In the genomic region with DNA sequence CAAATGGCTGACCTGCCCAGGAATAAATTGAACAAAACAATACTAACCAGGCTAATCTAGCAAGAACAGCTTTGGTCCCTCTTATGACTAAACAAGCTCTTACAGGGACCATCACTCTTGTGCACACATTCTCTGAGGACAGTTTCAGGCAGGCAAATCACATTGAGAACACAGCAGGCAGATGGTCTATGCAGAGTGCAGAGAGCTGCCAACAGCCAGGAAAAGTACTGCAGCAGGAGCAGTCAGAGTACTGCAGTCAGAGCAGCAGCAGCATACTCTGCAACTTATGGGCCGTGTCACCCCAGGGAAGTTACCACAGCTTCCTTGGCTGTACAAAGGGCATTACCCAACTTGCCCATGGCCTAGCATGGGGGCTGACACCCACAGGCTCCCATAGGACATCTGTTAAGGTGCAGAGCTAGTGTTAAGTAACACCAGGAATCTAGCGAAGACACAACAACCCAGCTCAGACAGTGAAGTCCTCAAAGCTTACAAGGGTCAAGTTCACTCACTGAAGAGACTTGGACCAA, we compare ENCODE assay signal across 21 mouse cellular contexts. TPM values are rescaled to one million over a fixed set of nuclear protein-coding genes. Genes with fewer than 3 reads are reported as not detected.
DNase-seq lines count a peak whose midpoint lies in the region; ATAC-seq and TF ChIP-seq lines count a peak whose summit lies in the region.
"Had no signal": no experiment of that assay in that cellular context is flagged by ENCODE, and none has a peak within 500 bp of the region (broad histone marks: within the 10 kb centered on the region; RNA-seq: fewer than 3 reads in every experiment).

No protein-coding gene starts in this region.

- DNase-seq in forebrain, postnatal 0 days = no peak
- no peak for DNase-seq in forebrain, embryonic 10.5 days (ENCODE audit: extremely low spot score, low spot score)
- peak; percentile 34 for DNase-seq in liver, adult 2 months (ENCODE audit: extremely low read depth, low read depth, low spot score)
- DNase-seq in liver = no peak
- peak; percentile 76 for DNase-seq in layer of hippocampus, adult 9-11 months
- no peak for DNase-seq in thymus, postnatal 14 days
- DNase-seq in spleen, postnatal 10 days (ENCODE audit: low spot score in 2 of 2) = no peak
- DNase-seq: adrenal gland, adult 2 months; cerebellum, adult 11-12 months; cerebellum, postnatal 36 days; kidney, postnatal 10 days; lung, adult 2 months; lung, postnatal 4 days; thymus, adult 18-20 months had no signal

- TF ChIP-seq CTCF in forebrain, postnatal 0 days (IDR thresholded peaks at IDR 0.05; ENCODE audit: low read depth) = no peak
- TF ChIP-seq CTCF in liver, adult 2 months (IDR thresholded peaks at IDR 0.05; ENCODE audit: low read depth, low read length) = no peak

- H3K9me3 ChIP-seq in forebrain, postnatal 0 days (ENCODE audit: low read length) = no peaks in the 10 kb centered on the region
- no peaks in the 10 kb centered on the region for H3K9me3 ChIP-seq in forebrain, embryonic 10.5 days
- H3K9me3 ChIP-seq in heart, embryonic 12.5 days (replicated peaks) = peaks cover 6% of the 10 kb centered on the region; the same call in 1 of the 2 replicates
- H3K9me3 ChIP-seq: forebrain, embryonic 15.5 days; intestine, embryonic 15.5 days; midbrain, embryonic 13.5 days had no signal

- H3K4me2 ChIP-seq in forebrain, postnatal 0 days (ENCODE audit: low read depth) = no peak overlapping the region
- no peak overlapping the region for H3K4me2 ChIP-seq in heart, embryonic 12.5 days
- H3K4me2 ChIP-seq: forebrain, embryonic 15.5 days; hindbrain, embryonic 14.5 days; intestine, embryonic 15.5 days; liver, embryonic 11.5 days; midbrain, embryonic 13.5 days had no signal

- no peak overlapping the region for H3K4me3 ChIP-seq in forebrain, postnatal 0 days (ENCODE audit: low read depth, low read length)
- no peak overlapping the region for H3K4me3 ChIP-seq in forebrain, embryonic 10.5 days
- no peak overlapping the region for H3K4me3 ChIP-seq in liver, adult 2 months (ENCODE audit: insufficient read depth, low read depth, low read length)
- no peak overlapping the region for H3K4me3 ChIP-seq in heart, embryonic 12.5 days
- H3K4me3 ChIP-seq: embryonic facial prominence, embryonic 10.5 days; forebrain, embryonic 15.5 days; intestine, embryonic 15.5 days; midbrain, embryonic 13.5 days had no signal

- no peak for TF ChIP-seq POLR2A in liver, adult 2 months (IDR thresholded peaks at IDR 0.05; ENCODE audit: extremely low read depth, insufficient read depth, low read length)

- no peak overlapping the region for H3K9ac ChIP-seq in forebrain, postnatal 0 days
- H3K9ac ChIP-seq in liver, adult 2 months (ENCODE audit: low read depth, low read length) = no peak overlapping the region
- H3K9ac ChIP-seq in heart, embryonic 12.5 days = no peak overlapping the region
- H3K9ac ChIP-seq: forebrain, embryonic 15.5 days; hindbrain, embryonic 14.5 days; intestine, embryonic 15.5 days; midbrain, embryonic 13.5 days had no signal

- H3K27ac ChIP-seq in forebrain, postnatal 0 days (ENCODE audit: low read depth, low read length) = no peak overlapping the region
- H3K27ac ChIP-seq in forebrain, embryonic 10.5 days = no peak overlapping the region
- H3K27ac ChIP-seq in liver, adult 2 months (replicated peaks; ENCODE audit: insufficient read depth, low read depth, low read length) = no peak overlapping the region
- H3K27ac ChIP-seq in heart, embryonic 12.5 days (ENCODE audit: poor library complexity, severe bottlenecking) = no peak overlapping the region
- H3K27ac ChIP-seq: embryonic facial prominence, embryonic 10.5 days; forebrain, embryonic 15.5 days; hindbrain, embryonic 14.5 days; intestine, embryonic 15.5 days; midbrain, embryonic 13.5 days had no signal

- peaks cover 46% of the 10 kb centered on the region for H3K36me3 ChIP-seq in forebrain, postnatal 0 days (ENCODE audit: insufficient read depth)
- H3K36me3 ChIP-seq in forebrain, embryonic 10.5 days (replicated peaks) = peaks cover 94% of the 10 kb centered on the region
- peaks cover 2% of the 10 kb centered on the region; the same call in 1 of the 2 replicates for H3K36me3 ChIP-seq in liver, adult 2 months (ENCODE audit: control insufficient read depth, insufficient read depth, low read length)
- peaks cover 23% of the 10 kb centered on the region for H3K36me3 ChIP-seq in heart, embryonic 12.5 days

- peak; percentile 36; the same call in 1 of the 2 replicates for ATAC-seq in forebrain, postnatal 0 days
- ATAC-seq in heart, embryonic 12.5 days (ENCODE audit: insufficient number of reproducible peaks, low FRiP score) = no peak
- ATAC-seq: forebrain, embryonic 15.5 days; intestine, embryonic 15.5 days; midbrain, embryonic 13.5 days had no signal

- WGBS in forebrain, postnatal 0 days = 85% methylated on average over 2 of the region's 2 CpGs
- 92% methylated on average over 2 of the region's 2 CpGs for WGBS in forebrain, embryonic 10.5 days
- WGBS in liver, adult 2 months = 70% methylated on average over 2 of the region's 2 CpGs
- 83% methylated on average over 2 of the region's 2 CpGs for WGBS in heart, embryonic 12.5 days

- H3K27me3 ChIP-seq in forebrain, postnatal 0 days (ENCODE audit: insufficient read depth, low read length) = no peaks in the 10 kb centered on the region
- no peaks in the 10 kb centered on the region for H3K27me3 ChIP-seq in forebrain, embryonic 10.5 days (ENCODE audit: poor library complexity, severe bottlenecking)
- no peaks in the 10 kb centered on the region for H3K27me3 ChIP-seq in liver, adult 2 months (ENCODE audit: control insufficient read depth, insufficient read depth, low read length)
- no peaks in the 10 kb centered on the region for H3K27me3 ChIP-seq in heart, embryonic 12.5 days (replicated peaks)
- H3K27me3 ChIP-seq: forebrain, embryonic 15.5 days; intestine, embryonic 15.5 days; midbrain, embryonic 13.5 days had no signal

- H3K4me1 ChIP-seq in forebrain, postnatal 0 days (ENCODE audit: insufficient read depth) = no peaks in the 10 kb centered on the region
- no peaks in the 10 kb centered on the region for H3K4me1 ChIP-seq in forebrain, embryonic 10.5 days
- H3K4me1 ChIP-seq in liver, adult 2 months (ENCODE audit: control insufficient read depth, insufficient read depth, low read length) = peaks cover 10% of the 10 kb centered on the region
- no peaks in the 10 kb centered on the region for H3K4me1 ChIP-seq in heart, embryonic 12.5 days (replicated peaks)
- H3K4me1 ChIP-seq: forebrain, embryonic 15.5 days; intestine, embryonic 15.5 days; midbrain, embryonic 13.5 days had no signal

- H3K79me2 ChIP-seq in liver, adult 2 months (ENCODE audit: control insufficient read depth, insufficient read depth, low read length) = no peaks in the 10 kb centered on the region

RNA-seq across cellular contexts. Expression of a gene that starts 21.5 kb away (rescaled TPM):
- total RNA-seq in forebrain, postnatal 0 days (2014; rRNA removed) = 36.6 and 52.6 TPM in 2 replicates
- 9.1 and 12.5 TPM in 2 replicates for polyA plus RNA-seq in forebrain, postnatal 0 days (2015; fragmentation: Nextera tagmentation; extraction: Ambion mirVana)
- polyA plus RNA-seq in forebrain, embryonic 10.5 days (2016; fragmentation: Nextera tagmentation; extraction: Ambion mirVana) = 38.6 and 41.6 TPM in 2 replicates
- total RNA-seq in liver, adult 2 months (2014; rRNA removed) = 12.2 and 14.9 TPM in 2 replicates
- 13.8 and 18.3 TPM in 2 replicates for polyA plus RNA-seq in liver, adult 2 months (2012; rRNA removed)
- 10.7 and 11.2 TPM in 2 replicates for polyA plus RNA-seq in heart, embryonic 12.5 days (2016; fragmentation: Nextera tagmentation; extraction: Ambion mirVana)

Comparison
In these comparisons a context has a peak if more than half of its experiments do, and no peak if none do; other contexts are left out.
1. DNase-seq: peak in liver, adult 2 months (single experiment) and layer of hippocampus, adult 9-11 months (single experiment); none in forebrain, postnatal 0 days (single experiment), forebrain, embryonic 10.5 days (single experiment), liver (single experiment), thymus, postnatal 14 days (single experiment) and spleen, postnatal 10 days (0 of 2).